In genomic region chr5:134918071-134918832, GRCm38 (mm10) we compare ENCODE assay signal across 7 mouse cellular contexts. TPM values are rescaled to one million over a fixed set of nuclear protein-coding genes. Genes with fewer than 3 reads are reported as not detected.
DNase-seq lines count a peak whose midpoint lies in the region; ATAC-seq and TF ChIP-seq lines count a peak whose summit lies in the region.

No protein-coding gene starts in this region.

- no peak for ATAC-seq in midbrain, embryonic 14.5 days (ENCODE audit: low FRiP score, low TSS enrichment)
- ATAC-seq in midbrain, embryonic 16.5 days, result no peak
- ATAC-seq in activated CD4-positive, CD25-positive, alpha-beta regulatory T cell, adult 4 months, result peak; percentile 36
- ATAC-seq in intestine, embryonic 14.5 days (replicated peaks; ENCODE audit: low FRiP score, low TSS enrichment, low read depth), result no peak
- no peak for ATAC-seq in liver, embryonic 14.5 days (ENCODE audit: insufficient read depth)

- WGBS in midbrain, embryonic 14.5 days, result 52% methylated on average over 16 of the region's 16 CpGs
- 52% methylated on average over 16 of the region's 16 CpGs for WGBS in midbrain, embryonic 16.5 days
- WGBS in intestine, embryonic 14.5 days, result 50% methylated on average over 16 of the region's 16 CpGs
- WGBS in liver, embryonic 14.5 days (ENCODE audit: insufficient replicate concordance), result 39% methylated on average over 16 of the region's 16 CpGs

- H3K4me3 ChIP-seq in midbrain, embryonic 14.5 days (replicated peaks; ENCODE audit: low read depth, low read length), result no peak overlapping the region
- H3K4me3 ChIP-seq in midbrain, embryonic 16.5 days (ENCODE audit: low read depth, low read length), result no peak overlapping the region
- no peak overlapping the region for H3K4me3 ChIP-seq in intestine, embryonic 14.5 days (ENCODE audit: low read depth, low read length)
- H3K4me3 ChIP-seq in liver, embryonic 14.5 days (ENCODE audit: insufficient read depth in 1 of 2, low read depth in 2 of 2, low read length in 2 of 2), result peak overlapping the region in 1 of 2 experiments; percentile 13; a peak in 1 of 4 replicates

- 0 out of 2 replicates have a peak, but pooled peaks have one; percentile 21 for TF ChIP-seq EP300 in liver, embryonic 14.5 days (IDR thresholded peaks at IDR 0.05; ENCODE audit: low read depth)

- peak; percentile 39 for DNase-seq in midbrain, embryonic 14.5 days
- peak; percentile 79 for DNase-seq in embryo, embryonic 10 days (ENCODE audit: low spot score)
- peak; percentile 67 for DNase-seq in intestine, embryonic 14.5 days (ENCODE audit: low spot score)
- peak; percentile 88 to 90 (median 89) for DNase-seq in liver, embryonic 14.5 days (ENCODE audit: low read depth in 3 of 3, low spot score in 3 of 3)
- peak; percentile 78 for DNase-seq in spleen, adult 12 weeks (ENCODE audit: low spot score)

- no peaks in the 10 kb centered on the region for H3K9me3 ChIP-seq in midbrain, embryonic 14.5 days (ENCODE audit: control insufficient read depth, low read length)
- H3K9me3 ChIP-seq in midbrain, embryonic 16.5 days (replicated peaks; ENCODE audit: control insufficient read depth, low read length, poor library complexity, severe bottlenecking), result no peaks in the 10 kb centered on the region
- H3K9me3 ChIP-seq in intestine, embryonic 14.5 days (ENCODE audit: control insufficient read depth, low read length), result 0 out of 2 replicates have a peak, but pooled peaks cover 3% of the 10 kb centered on the region
- H3K9me3 ChIP-seq in liver, embryonic 14.5 days (ENCODE audit: control insufficient read depth, low read length), result peaks cover 2% of the 10 kb centered on the region

- no peak overlapping the region for H3K9ac ChIP-seq in midbrain, embryonic 14.5 days (replicated peaks; ENCODE audit: low read length)
- H3K9ac ChIP-seq in midbrain, embryonic 16.5 days (ENCODE audit: low read depth, low read length), result no peak overlapping the region
- no peak overlapping the region for H3K9ac ChIP-seq in intestine, embryonic 14.5 days (ENCODE audit: low read length)
- H3K9ac ChIP-seq in liver, embryonic 14.5 days (replicated peaks), result peak overlapping the region; percentile 38

- H3K4me1 ChIP-seq in midbrain, embryonic 14.5 days (ENCODE audit: control insufficient read depth, insufficient read depth, low read length), result no peaks in the 10 kb centered on the region
- H3K4me1 ChIP-seq in midbrain, embryonic 16.5 days (ENCODE audit: control insufficient read depth, insufficient read depth, low read length), result no peaks in the 10 kb centered on the region
- no peaks in the 10 kb centered on the region for H3K4me1 ChIP-seq in intestine, embryonic 14.5 days (replicated peaks; ENCODE audit: control insufficient read depth, insufficient read depth, low read length)
- peaks cover 49 to 53% of the 10 kb centered on the region in 2 experiments for H3K4me1 ChIP-seq in liver, embryonic 14.5 days (replicated peaks; ENCODE audit: control insufficient read depth in 2 of 2, insufficient read depth in 2 of 2, low read length in 1 of 2)

- no peak overlapping the region for H3K27ac ChIP-seq in midbrain, embryonic 14.5 days (replicated peaks; ENCODE audit: low read depth, low read length)
- H3K27ac ChIP-seq in midbrain, embryonic 16.5 days (ENCODE audit: low read length), result no peak overlapping the region
- no peak overlapping the region for H3K27ac ChIP-seq in intestine, embryonic 14.5 days (ENCODE audit: low read depth)
- H3K27ac ChIP-seq in liver, embryonic 14.5 days, result peak overlapping the region; percentile 95

- H3K27me3 ChIP-seq in midbrain, embryonic 14.5 days (ENCODE audit: control insufficient read depth, insufficient read depth, low read length), result no peaks in the 10 kb centered on the region
- H3K27me3 ChIP-seq in midbrain, embryonic 16.5 days (ENCODE audit: control insufficient read depth, insufficient read depth, low read depth, low read length), result no peaks in the 10 kb centered on the region
- H3K27me3 ChIP-seq in intestine, embryonic 14.5 days (replicated peaks; ENCODE audit: control insufficient read depth, insufficient read depth, low read length), result no peaks in the 10 kb centered on the region
- no peaks in the 10 kb centered on the region for H3K27me3 ChIP-seq in liver, embryonic 14.5 days (ENCODE audit: control insufficient read depth, insufficient read depth, low read length)

- TF ChIP-seq CTCF in liver, embryonic 14.5 days (IDR thresholded peaks at IDR 0.05; ENCODE audit: low read depth), result peak; percentile 99

- H3K36me3 ChIP-seq in midbrain, embryonic 14.5 days (ENCODE audit: control insufficient read depth, insufficient read depth, low read length), result no peaks in the 10 kb centered on the region
- no peaks in the 10 kb centered on the region for H3K36me3 ChIP-seq in midbrain, embryonic 16.5 days (ENCODE audit: control insufficient read depth, insufficient read depth, low read length)
- H3K36me3 ChIP-seq in intestine, embryonic 14.5 days (ENCODE audit: control insufficient read depth, insufficient read depth, low read length), result no peaks in the 10 kb centered on the region
- no peaks in the 10 kb centered on the region for H3K36me3 ChIP-seq in liver, embryonic 14.5 days (replicated peaks; ENCODE audit: control insufficient read depth, insufficient read depth, low read depth)

- H3K4me2 ChIP-seq in midbrain, embryonic 14.5 days (ENCODE audit: low read length), result no peak overlapping the region
- H3K4me2 ChIP-seq in midbrain, embryonic 16.5 days (ENCODE audit: low read length), result no peak overlapping the region
- no peak overlapping the region for H3K4me2 ChIP-seq in intestine, embryonic 14.5 days (ENCODE audit: low read length)
- peak overlapping the region; percentile 62 for H3K4me2 ChIP-seq in liver, embryonic 14.5 days (ENCODE audit: low read depth)

RNA-seq across cellular contexts. Expression of gene Cldn13, which starts 2.9 kb away (rescaled TPM):
- not detected in 2 replicates for polyA plus RNA-seq in midbrain, embryonic 14.5 days (2014; fragmentation: Nextera tagmentation; extraction: Ambion mirVana)
- not detected in 2 replicates for polyA plus RNA-seq in midbrain, embryonic 16.5 days (2015; fragmentation: Nextera tagmentation; extraction: Ambion mirVana)
- polyA plus RNA-seq in activated CD4-positive, CD25-positive, alpha-beta regulatory T cell, adult 4 months (2017; shearing (Covaris generic)), result 1 to 10 TPM in 1 of 2 experiments, not detected in 1; 1.3 TPM
- 0.23 TPM in 1 of 2 replicates, not detected in the other for polyA plus RNA-seq in intestine, embryonic 14.5 days (2014; fragmentation: Nextera tagmentation; extraction: Ambion mirVana)
- polyA plus RNA-seq in liver, embryonic 14.5 days (2012; rRNA removed), result 148 and 152 TPM in 2 replicates
- polyA plus RNA-seq in liver, embryonic 14.5 days (2014; fragmentation: Nextera tagmentation; extraction: Ambion mirVana), result 288 and 296 TPM in 2 replicates

RNA-seq across cellular contexts. Expression of gene Tmem270, which starts 11.7 kb away (rescaled TPM):
- polyA plus RNA-seq in midbrain, embryonic 14.5 days (2014; fragmentation: Nextera tagmentation; extraction: Ambion mirVana), result not detected in 2 replicates
- polyA plus RNA-seq in midbrain, embryonic 16.5 days (2015; fragmentation: Nextera tagmentation; extraction: Ambion mirVana), result not detected in 2 replicates
- polyA plus RNA-seq in activated CD4-positive, CD25-positive, alpha-beta regulatory T cell, adult 4 months (2017; shearing (Covaris generic)), result not detected
- not detected in 2 replicates for polyA plus RNA-seq in intestine, embryonic 14.5 days (2014; fragmentation: Nextera tagmentation; extraction: Ambion mirVana)
- 0.04 TPM in 1 of 2 replicates, not detected in the other for polyA plus RNA-seq in liver, embryonic 14.5 days (2012; rRNA removed)
- polyA plus RNA-seq in liver, embryonic 14.5 days (2014; fragmentation: Nextera tagmentation; extraction: Ambion mirVana), result not detected in 2 replicates

RNA-seq across cellular contexts. Expression of gene Mettl27, which starts 13.9 kb away (rescaled TPM):
- polyA plus RNA-seq in midbrain, embryonic 14.5 days (2014; fragmentation: Nextera tagmentation; extraction: Ambion mirVana), result 6.0 and 6.3 TPM in 2 replicates
- polyA plus RNA-seq in midbrain, embryonic 16.5 days (2015; fragmentation: Nextera tagmentation; extraction: Ambion mirVana), result 6.4 and 6.6 TPM in 2 replicates
- polyA plus RNA-seq in activated CD4-positive, CD25-positive, alpha-beta regulatory T cell, adult 4 months (2017; shearing (Covaris generic)), result 10 to 100 TPM; 20.4 to 23.3 TPM
- polyA plus RNA-seq in intestine, embryonic 14.5 days (2014; fragmentation: Nextera tagmentation; extraction: Ambion mirVana), result 22.7 and 24.6 TPM in 2 replicates
- 7.1 and 7.9 TPM in 2 replicates for polyA plus RNA-seq in liver, embryonic 14.5 days (2012; rRNA removed)
- 14.4 and 16.3 TPM in 2 replicates for polyA plus RNA-seq in liver, embryonic 14.5 days (2014; fragmentation: Nextera tagmentation; extraction: Ambion mirVana)

RNA-seq across cellular contexts. Expression of gene Cldn4, which starts 28.5 kb away (rescaled TPM):
- not detected in 2 replicates for polyA plus RNA-seq in midbrain, embryonic 14.5 days (2014; fragmentation: Nextera tagmentation; extraction: Ambion mirVana)
- polyA plus RNA-seq in midbrain, embryonic 16.5 days (2015; fragmentation: Nextera tagmentation; extraction: Ambion mirVana), result not detected in 2 replicates
- not detected for polyA plus RNA-seq in activated CD4-positive, CD25-positive, alpha-beta regulatory T cell, adult 4 months (2017; shearing (Covaris generic))
- polyA plus RNA-seq in intestine, embryonic 14.5 days (2014; fragmentation: Nextera tagmentation; extraction: Ambion mirVana), result 78.1 and 78.3 TPM in 2 replicates
- 0.35 and 0.39 TPM in 2 replicates for polyA plus RNA-seq in liver, embryonic 14.5 days (2012; rRNA removed)
- 0.29 TPM in 2 replicates for polyA plus RNA-seq in liver, embryonic 14.5 days (2014; fragmentation: Nextera tagmentation; extraction: Ambion mirVana)

Comparison
In these comparisons a context has a peak if more than half of its experiments do, and no peak if none do; other contexts are left out.
1. DNase-seq: peak in every context shown above with its lines; median percentile 89 in liver, embryonic 14.5 days; 79 in embryo, embryonic 10 days; 78 in spleen, adult 12 weeks; 67 in intestine, embryonic 14.5 days; 39 in midbrain, embryonic 14.5 days.
2. RNA of gene Cldn13, which starts 2.9 kb away (polyA plus RNA-seq): 148 to 296 TPM in liver, embryonic 14.5 days; 1.3 TPM in activated CD4-positive, CD25-positive, alpha-beta regulatory T cell, adult 4 months, 0.23 TPM in intestine, embryonic 14.5 days, not detected in midbrain, embryonic 16.5 days and not detected in midbrain, embryonic 14.5 days; every median in the first group is over 10 times any median in the second.